Mouse (Mus musculus): Measurements from ENCODE around the gene Utp14b. TPM values are rescaled to one million over a fixed set of nuclear protein-coding genes. Genes with fewer than 3 reads are reported as not detected.

The Utp14b gene
- total and polyA plus RNA-seq, 3 experiments = 6.5 to 9.6 TPM; not detected in 1

- Histone ChIP-seq H3K9ac (ENCODE audit: control insufficient read depth, low read depth, low read length, poor library complexity, severe bottlenecking) (no peak overlapping the region), H3K36me3 (ENCODE audit: control insufficient read depth in 1 of 2, insufficient read depth in 2 of 2, low read length in 2 of 2) (peaks cover 0 to 6% of the 10 kb centered on the region in 2 experiments; a peak in 3 of 4 replicates), H3K27me3 (ENCODE audit: control insufficient read depth in 1 of 2, insufficient read depth in 2 of 2, low read length in 2 of 2) (no peaks in the 10 kb centered on the region), H3K9me3 (replicated peaks; ENCODE audit: insufficient read depth, low read length) (no peaks in the 10 kb centered on the region), H3K79me2 (ENCODE audit: control insufficient read depth, insufficient read depth, low read length, poor library complexity) (peaks cover 10% of the 10 kb centered on the region), H3K4me3 (ENCODE audit: control insufficient read depth in 1 of 2, insufficient read depth in 1 of 2, low read depth in 2 of 2, low read length in 2 of 2) (no peak overlapping the region), H3K27ac (ENCODE audit: control insufficient read depth, low read depth, low read length) (no peak overlapping the region), H3K4me1 (ENCODE audit: control insufficient read depth in 1 of 2, insufficient read depth in 2 of 2, low read length in 2 of 2) (peaks cover 0 to 2% of the 10 kb centered on the region in 2 experiments; a peak in 1 of 4 replicates)
- no peak for DNase-seq (ENCODE audit: low read depth, low spot score)
- TF ChIP-seq CTCF (IDR thresholded peaks at IDR 0.05 in 2 of 3, conservative IDR thresholded peaks at IDR 0.05 in 1 of 3; ENCODE audit: control insufficient read depth in 1 of 3, insufficient read depth in 1 of 3, low read depth in 2 of 3, low read length in 3 of 3, poor library complexity in 1 of 3, severe bottlenecking in 1 of 3) (no peak), SMC3 (IDR thresholded peaks at IDR 0.05; ENCODE audit: low read depth, low read length) (no peak), POLR2A (IDR thresholded peaks at IDR 0.05; ENCODE audit: control insufficient read depth in 1 of 2, insufficient read depth in 1 of 2, low read depth in 1 of 2, low read length in 2 of 2, poor library complexity in 1 of 2) (no peak), GATA1 (IDR thresholded peaks at IDR 0.05; ENCODE audit: low read depth, low read length) (no peak), EP300 (IDR thresholded peaks at IDR 0.05; ENCODE audit: low read depth in 1 of 2, low read length in 2 of 2) (no peak), UBTF (IDR thresholded peaks at IDR 0.05; ENCODE audit: borderline replicate concordance, insufficient read depth, low read depth, low read length) (no peak), MYC (IDR thresholded peaks at IDR 0.05; ENCODE audit: low read depth, low read length) (no peak), BHLHE40 (IDR thresholded peaks at IDR 0.05; ENCODE audit: borderline replicate concordance, low read depth, low read length) (no peak), TAL1 (IDR thresholded peaks at IDR 0.05; ENCODE audit: low read length) (no peak)
Measured at GRCm38 (mm10) chr1:78666585-78666984, 8.7 kb downstream of the Utp14b start.

- H3K27ac ChIP-seq (ENCODE audit: control insufficient read depth, low read depth, low read length) = no peak overlapping the region
- no peak for DNase-seq (ENCODE audit: low read depth, low spot score)
- H3K27me3 ChIP-seq (ENCODE audit: control insufficient read depth in 1 of 2, insufficient read depth in 2 of 2, low read length in 2 of 2) = no peaks in the 10 kb centered on the region
- no peaks in the 10 kb centered on the region for H3K4me1 ChIP-seq (ENCODE audit: control insufficient read depth in 1 of 2, insufficient read depth in 2 of 2, low read length in 2 of 2)
- H3K36me3 ChIP-seq (ENCODE audit: control insufficient read depth in 1 of 2, insufficient read depth in 2 of 2, low read length in 2 of 2) = peaks cover 0 to 2% of the 10 kb centered on the region in 2 experiments
- no peak for TF ChIP-seq POLR2AphosphoS2 (IDR thresholded peaks at IDR 0.05; ENCODE audit: low read length)
- TF ChIP-seq ETS1 (IDR thresholded peaks at IDR 0.05; ENCODE audit: low read depth, low read length) = no peak
- TF ChIP-seq POLR2A (IDR thresholded peaks at IDR 0.05; ENCODE audit: control insufficient read depth in 1 of 2, insufficient read depth in 1 of 2, low read depth in 1 of 2, low read length in 2 of 2, poor library complexity in 1 of 2) = no peak
- TF ChIP-seq SMC3 (IDR thresholded peaks at IDR 0.05; ENCODE audit: low read depth, low read length) = no peak
- TF ChIP-seq ZC3H11A (IDR thresholded peaks at IDR 0.05; ENCODE audit: low read depth, low read length) = no peak
- no peaks in the 10 kb centered on the region for H3K9me3 ChIP-seq (replicated peaks; ENCODE audit: insufficient read depth, low read length)
- H3K79me2 ChIP-seq (ENCODE audit: control insufficient read depth, insufficient read depth, low read length, poor library complexity) = no peaks in the 10 kb centered on the region
- H3K9ac ChIP-seq (ENCODE audit: control insufficient read depth, low read depth, low read length, poor library complexity, severe bottlenecking) = no peak overlapping the region
- H3K4me3 ChIP-seq (ENCODE audit: control insufficient read depth in 1 of 2, insufficient read depth in 1 of 2, low read depth in 2 of 2, low read length in 2 of 2) = no peak overlapping the region
Measured at GRCm38 (mm10) chr1:78682291-78682690, 24.5 kb downstream of the Utp14b start.

- DNase-seq (ENCODE audit: low read depth, low spot score) = no peak
- H3K79me2 ChIP-seq (ENCODE audit: control insufficient read depth, insufficient read depth, low read length, poor library complexity) = no peaks in the 10 kb centered on the region
- TF ChIP-seq ZC3H11A (IDR thresholded peaks at IDR 0.05; ENCODE audit: low read depth, low read length) = no peak
- TF ChIP-seq TCF12 (IDR thresholded peaks at IDR 0.05; ENCODE audit: low read depth, low read length) = no peak
- no peak for TF ChIP-seq SIN3A (IDR thresholded peaks at IDR 0.05; ENCODE audit: low read length)
- TF ChIP-seq USF2 (IDR thresholded peaks at IDR 0.05; ENCODE audit: borderline replicate concordance in 1 of 2, insufficient read depth in 1 of 2, low read depth in 1 of 2, low read length in 2 of 2) = no peak
- TF ChIP-seq ELF1 (IDR thresholded peaks at IDR 0.05; ENCODE audit: low read depth, low read length) = no peak
- TF ChIP-seq ZNF384 (IDR thresholded peaks at IDR 0.05; ENCODE audit: low read depth, low read length) = no peak
- TF ChIP-seq JUND (IDR thresholded peaks at IDR 0.05; ENCODE audit: low read depth, low read length) = no peak
- no peak for TF ChIP-seq ZKSCAN1 (IDR thresholded peaks at IDR 0.05; ENCODE audit: low read depth, low read length)
- TF ChIP-seq GATA1 (IDR thresholded peaks at IDR 0.05; ENCODE audit: low read depth, low read length) = no peak
- no peak for TF ChIP-seq MEF2A (IDR thresholded peaks at IDR 0.05; ENCODE audit: extremely low read depth, insufficient replicate concordance, low read depth, low read length, poor library complexity, severe bottlenecking)
- TF ChIP-seq KAT2A (conservative IDR thresholded peaks at IDR 0.05; ENCODE audit: low read depth, low read length) = no peak
- TF ChIP-seq MYC (IDR thresholded peaks at IDR 0.05; ENCODE audit: low read depth, low read length) = no peak
- no peak for TF ChIP-seq CHD1 (IDR thresholded peaks at IDR 0.05; ENCODE audit: low read depth, low read length)
- TF ChIP-seq EP300 (IDR thresholded peaks at IDR 0.05; ENCODE audit: low read depth in 1 of 2, low read length in 2 of 2) = no peak
- no peak for TF ChIP-seq BHLHE40 (IDR thresholded peaks at IDR 0.05; ENCODE audit: borderline replicate concordance, low read depth, low read length)
Measured at GRCm38 (mm10) chr1:78684128-78684527, 26.3 kb downstream of the Utp14b start.

More at GRCm38 (mm10) chr1:78684128-78684527, 26.3 kb downstream of the Utp14b start:
- Histone ChIP-seq H3K4me3 (ENCODE audit: control insufficient read depth in 1 of 2, insufficient read depth in 1 of 2, low read depth in 2 of 2, low read length in 2 of 2) (no peak overlapping the region), H3K27ac (ENCODE audit: control insufficient read depth, low read depth, low read length) (no peak overlapping the region), H3K4me1 (ENCODE audit: control insufficient read depth in 1 of 2, insufficient read depth in 2 of 2, low read length in 2 of 2) (no peaks in the 10 kb centered on the region), H3K36me3 (ENCODE audit: control insufficient read depth in 1 of 2, insufficient read depth in 2 of 2, low read length in 2 of 2) (peaks cover 0 to 2% of the 10 kb centered on the region in 2 experiments), H3K9me3 (replicated peaks; ENCODE audit: insufficient read depth, low read length) (no peaks in the 10 kb centered on the region), H3K27me3 (ENCODE audit: control insufficient read depth in 1 of 2, insufficient read depth in 2 of 2, low read length in 2 of 2) (no peaks in the 10 kb centered on the region), H3K9ac (ENCODE audit: control insufficient read depth, low read depth, low read length, poor library complexity, severe bottlenecking) (no peak overlapping the region)

Measured in MEL (cell line).